Mouse (Mus musculus): Measurements from ENCODE around the gene Ptbp1.

The Ptbp1 gene

DNA sequence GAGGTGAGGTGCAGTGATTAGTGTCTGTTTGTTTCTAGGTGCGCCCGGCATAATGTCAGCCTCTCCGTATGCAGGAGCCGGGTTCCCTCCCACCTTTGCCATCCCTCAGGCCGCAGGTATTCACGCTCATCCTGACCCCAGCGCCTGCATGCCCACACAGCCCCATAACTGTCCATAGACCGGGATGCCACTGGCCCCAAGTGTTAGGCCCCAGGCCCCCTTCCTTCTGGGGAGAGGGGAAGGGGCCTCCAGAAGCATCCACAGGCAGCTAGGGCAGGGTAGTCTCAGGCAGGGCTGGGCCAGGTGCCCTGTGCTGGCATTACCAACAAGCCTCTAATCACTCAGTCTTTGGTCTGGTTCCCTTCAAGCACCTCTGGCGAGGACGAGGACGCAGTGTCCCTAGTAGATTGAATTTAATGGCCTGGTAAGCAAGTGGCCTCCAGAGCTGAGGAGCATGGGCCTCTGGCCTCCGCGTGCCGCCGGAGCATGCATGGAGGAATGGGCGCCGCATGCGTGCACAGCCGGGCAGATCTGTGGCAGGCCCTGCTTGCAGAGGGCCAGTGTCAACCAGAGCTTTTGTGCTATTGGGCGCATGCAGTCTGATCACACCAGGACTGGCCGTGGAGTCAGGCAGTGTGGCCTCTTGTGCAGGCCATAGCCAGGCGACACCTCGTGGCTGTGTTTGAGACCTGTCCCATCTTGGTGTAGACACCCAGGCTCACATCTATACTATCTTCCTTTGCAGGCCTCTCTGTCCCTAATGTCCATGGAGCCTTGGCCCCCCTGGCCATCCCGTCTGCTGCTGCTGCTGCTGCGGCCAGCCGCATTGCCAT lies 6.1 kb downstream of the Ptbp1 start:
- DNase-seq = no peak

DNA sequence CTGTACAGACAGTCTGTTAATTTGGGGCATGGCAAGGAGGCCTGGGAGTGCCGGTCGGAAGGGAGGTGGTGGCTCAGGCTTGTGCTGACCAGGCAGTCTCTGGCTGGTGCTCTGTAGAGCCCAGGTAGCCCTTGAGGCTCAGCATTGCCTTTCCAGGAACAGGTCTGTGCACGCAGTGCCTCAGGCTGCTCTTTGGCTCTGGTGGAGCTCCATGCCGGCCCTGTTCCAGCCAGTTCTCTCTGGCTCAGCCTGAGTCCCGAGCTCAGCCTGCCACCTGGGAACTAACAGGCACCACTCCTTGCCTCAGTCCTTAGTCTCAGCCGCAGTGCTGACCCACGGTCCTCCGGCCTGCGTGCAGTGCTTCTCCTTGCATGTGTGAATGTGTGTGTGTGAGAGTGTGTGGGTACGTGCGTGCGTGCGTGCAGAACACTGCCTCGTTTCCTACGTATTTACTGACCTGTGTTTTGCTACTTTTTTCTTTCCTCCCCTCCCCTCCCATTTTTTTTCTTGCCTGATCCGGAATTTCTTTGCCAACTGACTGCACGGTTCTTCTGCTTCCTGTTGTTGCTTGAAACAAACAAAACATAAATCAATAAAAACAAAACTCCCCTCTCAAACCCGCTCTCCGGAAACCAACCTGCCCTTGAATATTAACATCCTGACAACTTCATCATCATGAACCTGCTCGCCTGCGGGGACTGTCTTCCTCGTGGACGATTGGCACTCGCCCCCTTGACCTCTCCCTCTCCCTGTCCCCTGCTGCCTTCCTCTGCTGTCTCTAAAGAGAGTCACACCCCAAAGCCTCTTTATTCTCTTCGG lies 7.2 kb downstream of the Ptbp1 start:
- no peak for DNase-seq

DNA sequence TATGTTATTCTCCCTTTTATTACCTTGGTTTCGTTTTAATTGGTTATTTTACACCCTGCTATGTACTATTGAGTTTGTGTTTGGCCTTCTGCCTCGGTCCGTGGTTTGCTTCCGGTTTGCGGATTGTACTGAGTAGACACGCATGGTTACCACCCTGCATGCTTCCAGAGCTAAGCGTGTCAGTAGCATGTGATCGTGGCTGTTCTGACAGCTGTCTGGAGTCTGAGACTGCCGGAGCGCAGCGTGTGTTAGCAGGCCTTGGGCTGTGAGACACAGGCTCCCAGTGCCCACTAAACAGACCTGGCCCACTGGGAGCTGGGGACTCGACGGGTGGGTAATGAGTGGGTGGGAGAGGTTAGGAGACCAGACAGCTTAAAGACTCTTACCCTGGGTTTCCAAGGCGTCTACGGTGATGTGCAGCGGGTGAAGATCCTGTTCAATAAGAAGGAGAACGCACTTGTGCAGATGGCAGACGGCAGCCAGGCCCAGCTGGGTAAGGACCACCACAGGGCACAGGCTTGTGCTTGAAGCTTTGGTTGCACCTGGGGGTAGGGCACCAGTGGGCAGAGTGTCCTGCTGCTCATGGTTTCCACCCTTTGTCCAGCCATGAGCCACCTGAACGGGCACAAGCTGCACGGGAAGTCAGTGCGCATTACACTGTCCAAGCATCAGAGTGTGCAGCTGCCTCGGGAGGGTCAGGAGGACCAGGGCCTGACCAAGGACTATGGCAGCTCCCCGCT lies 8.0 kb downstream of the Ptbp1 start:
- no peak for DNase-seq

- DNase-seq = no peak
These were observed 8.7 kb downstream of the Ptbp1 start for GRCm38 (mm10) chr10:79862925-79863324.

DNA sequence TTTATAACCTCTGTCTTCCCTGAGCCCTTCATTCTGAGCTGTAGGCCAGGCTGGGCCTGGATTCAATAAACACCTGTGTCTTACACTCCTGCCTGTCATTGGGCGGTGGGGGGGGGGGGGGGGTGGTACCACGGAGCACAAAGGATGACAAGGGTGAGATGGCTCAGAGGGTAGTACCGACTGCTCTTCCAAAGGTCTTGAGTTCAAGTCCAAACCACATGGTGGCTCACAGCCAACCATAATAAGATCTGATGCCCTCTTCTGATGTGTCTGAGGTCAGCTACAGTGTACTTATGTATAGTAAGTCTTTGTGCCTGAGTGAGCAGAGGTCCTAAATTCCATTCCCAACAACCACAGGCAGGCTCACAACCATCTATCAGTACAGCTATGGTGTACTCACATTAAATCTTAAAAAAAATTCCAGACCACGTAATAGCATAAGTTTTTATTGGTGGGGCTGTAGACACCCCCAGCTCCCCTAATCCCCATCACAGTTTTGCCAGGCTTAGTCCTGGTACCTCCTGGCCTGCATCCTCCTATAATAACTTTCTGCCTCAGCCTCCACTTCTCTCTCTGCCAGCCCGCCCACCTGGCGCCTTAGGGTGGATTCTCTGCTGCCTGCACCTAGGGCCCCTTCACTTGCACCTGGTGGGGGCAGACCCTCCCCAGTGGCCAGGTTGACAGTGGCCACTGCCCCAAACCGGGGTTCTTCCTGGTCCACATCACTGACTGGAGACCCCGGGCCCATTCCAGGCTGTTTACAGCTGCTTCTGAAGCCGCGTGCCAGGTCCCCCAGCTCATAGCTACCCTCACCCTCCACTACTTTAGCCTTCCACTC lies 10.3 kb downstream of the Ptbp1 start:
- no peak for DNase-seq

DNA sequence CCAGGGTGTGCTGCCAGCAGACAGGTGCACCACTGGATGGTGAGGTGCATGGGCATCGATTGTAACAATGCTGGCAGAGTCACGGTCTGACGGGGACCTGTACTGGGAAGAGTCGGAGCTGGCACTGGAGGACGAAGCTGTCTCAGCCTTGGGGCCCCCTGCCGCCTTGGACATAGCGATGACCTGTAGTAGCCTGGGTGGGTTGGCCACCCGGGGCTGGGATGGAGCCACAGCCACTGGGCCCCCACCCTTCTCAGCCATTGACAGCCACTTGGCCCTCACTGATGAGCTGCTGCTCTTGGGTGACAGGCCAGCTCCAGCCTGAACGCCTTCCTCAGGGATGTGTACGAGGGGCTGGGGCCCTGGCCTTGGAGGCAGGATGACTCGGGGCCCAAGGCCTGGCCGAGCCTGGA lies 11.0 kb downstream of the Ptbp1 start:
- peak in 1 of 2 experiments; percentile 55 for DNase-seq

DNA sequence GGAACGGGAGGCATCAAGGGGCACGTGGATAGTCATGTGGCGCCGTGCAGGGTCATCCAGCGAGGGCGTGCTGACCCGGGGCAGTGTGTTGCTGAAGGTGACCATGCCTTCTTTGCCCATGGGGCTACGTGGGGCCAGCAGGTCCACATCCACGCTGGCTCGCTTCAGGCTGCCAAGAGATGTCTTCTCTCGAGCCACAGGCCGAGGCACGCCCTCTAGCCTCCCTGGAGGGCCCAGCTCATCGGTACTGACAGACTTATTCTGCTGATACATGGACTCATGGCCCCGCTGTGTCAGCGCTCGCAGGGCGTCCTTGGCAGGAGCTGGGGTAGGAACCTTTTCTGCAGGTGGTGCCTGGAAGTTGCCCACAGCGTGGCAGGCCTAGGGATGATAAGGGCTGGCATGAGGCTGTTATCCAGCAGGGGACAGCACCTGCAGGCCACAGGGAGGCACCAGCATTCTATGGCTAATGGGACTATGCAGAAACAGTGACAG lies 11.6 kb downstream of the Ptbp1 start:
- no peak for DNase-seq

DNA sequence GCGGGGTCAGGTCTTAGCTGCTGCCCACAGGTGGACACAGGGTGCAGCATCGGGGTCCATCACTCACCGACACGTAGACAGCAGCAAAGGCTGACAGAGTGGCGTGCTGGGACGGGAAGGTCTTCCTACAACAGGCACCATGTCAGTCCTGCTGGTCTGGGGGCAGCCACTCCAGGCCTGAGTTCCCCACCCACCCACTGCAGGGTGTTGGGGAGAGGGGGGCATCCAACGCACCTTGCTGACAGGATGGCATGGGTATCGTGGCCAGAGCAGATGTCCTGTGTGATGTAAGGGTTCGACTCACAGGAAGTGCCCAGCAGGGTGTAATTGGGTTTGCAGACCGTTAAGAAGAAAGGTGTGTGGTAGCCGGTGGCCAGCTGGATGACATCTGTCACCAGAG lies 12.4 kb downstream of the Ptbp1 start:
- DNase-seq = no peak

- no peak for DNase-seq
These were observed 17.6 kb downstream of the Ptbp1 start for GRCm38 (mm10) chr10:79871845-79872244.

GRCm38 (mm10) chr10:79872862-79873261 lies 18.6 kb downstream of the Ptbp1 start:
- DNase-seq = no peak

DNA sequence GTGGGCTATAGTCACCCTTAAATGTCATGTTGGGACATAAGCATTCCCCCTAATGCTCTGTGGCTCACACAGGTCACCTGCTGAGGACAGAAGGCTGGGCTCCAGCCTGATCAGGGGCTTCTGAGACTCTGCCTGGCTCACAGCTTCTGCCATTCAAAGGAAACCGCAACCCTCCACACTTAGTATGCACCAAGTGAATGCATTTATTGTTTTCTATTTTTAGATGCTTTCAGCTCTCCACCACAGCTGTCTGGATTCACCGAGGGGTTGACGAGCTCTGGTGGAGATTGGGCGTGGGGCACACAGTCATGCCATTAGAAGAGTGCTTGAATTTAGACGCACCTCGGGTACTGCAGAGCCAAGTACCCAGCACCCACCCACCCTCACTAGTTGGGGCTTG lies 19.1 kb downstream of the Ptbp1 start:
- DNase-seq = no peak

GRCm38 (mm10) chr10:79873715-79874289 lies 19.6 kb downstream of the Ptbp1 start:
- no peak for DNase-seq

DNA sequence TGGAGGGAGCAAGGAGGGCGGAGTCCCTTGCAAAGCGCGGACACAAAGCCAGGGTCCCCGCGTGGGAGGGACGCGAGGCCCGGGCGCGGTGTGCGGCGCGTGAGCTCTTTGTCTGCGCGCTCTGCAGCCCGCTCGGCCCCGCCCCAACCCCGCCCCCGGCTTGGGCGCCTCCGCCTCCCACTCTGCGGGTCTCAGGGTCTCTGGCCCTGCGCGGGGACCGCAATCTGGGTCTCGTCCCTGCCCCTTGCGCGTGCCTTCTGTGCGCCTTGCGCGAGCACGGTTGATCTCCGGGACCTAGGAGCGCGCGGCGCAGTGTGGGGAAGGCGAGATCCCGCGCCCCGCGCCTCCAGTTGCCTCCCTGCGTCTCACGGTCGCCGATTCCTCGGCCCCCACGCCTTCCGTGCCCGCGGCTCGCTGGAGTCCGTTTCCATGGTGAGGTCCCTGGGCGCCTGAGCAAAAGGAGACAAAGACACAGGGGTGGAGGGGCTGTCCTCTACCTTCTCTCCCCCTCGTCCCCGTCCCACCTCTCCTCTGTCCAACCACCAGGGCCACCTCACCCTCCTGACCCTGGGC lies 20.1 kb downstream of the Ptbp1 start, which contains the start of the genes Prtn3 and Plppr3:
Gene Prtn3, plus strand, starts transcription at position 187 of the 573 bp plus-strand sequence.
Gene Plppr3, minus strand, starts transcription at position 345 of the 573 bp plus-strand sequence.
- DNase-seq = peak; percentile 47 to 54

- no peak for DNase-seq
These were observed 22.9 kb downstream of the Ptbp1 start for GRCm38 (mm10) chr10:79877174-79877573.

DNA sequence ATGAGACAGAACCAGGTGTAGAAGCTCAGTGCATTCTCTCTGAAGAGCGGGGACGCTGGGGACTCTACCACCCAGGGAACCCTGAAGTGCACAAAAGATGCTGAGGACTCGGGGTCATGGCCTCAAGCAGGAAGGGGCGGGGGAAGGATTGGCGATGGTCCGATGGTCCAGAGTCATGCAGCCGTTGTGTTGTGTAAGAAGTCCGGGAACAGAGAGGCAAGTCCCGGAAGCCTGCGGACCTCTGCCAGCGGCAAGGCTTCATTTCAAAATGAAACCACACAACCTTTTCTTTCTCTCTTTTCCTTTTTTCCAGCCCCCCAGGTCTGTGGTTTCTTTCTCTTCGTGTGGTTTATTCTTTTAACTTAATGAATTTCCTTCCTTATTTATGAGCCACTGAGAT lies 23.5 kb downstream of the Ptbp1 start:
- DNase-seq = peak; percentile 61 to 69

- no peak for DNase-seq
These were observed 25.3 kb downstream of the Ptbp1 start for GRCm38 (mm10) chr10:79879527-79879926.

DNA sequence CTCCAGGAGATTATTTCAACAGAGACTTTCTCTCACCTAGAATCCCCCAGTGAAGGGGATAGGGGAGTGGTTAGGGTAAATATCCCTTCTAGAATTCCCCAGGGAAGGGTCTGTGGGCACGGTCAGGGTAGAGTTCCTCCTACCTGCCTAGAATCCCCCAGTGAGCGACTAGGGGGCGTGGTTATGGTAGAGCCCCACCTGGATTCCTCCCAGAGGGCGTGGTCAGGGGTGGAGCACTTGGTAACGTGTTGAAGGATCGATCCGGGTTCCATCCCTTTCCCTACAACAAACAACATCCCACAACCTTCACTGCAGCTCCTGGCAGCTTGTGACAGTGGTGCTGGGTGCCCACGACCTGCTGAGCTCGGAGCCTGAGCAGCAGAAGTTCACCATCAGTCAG lies 26.5 kb downstream of the Ptbp1 start:
- no peak for DNase-seq

DNA sequence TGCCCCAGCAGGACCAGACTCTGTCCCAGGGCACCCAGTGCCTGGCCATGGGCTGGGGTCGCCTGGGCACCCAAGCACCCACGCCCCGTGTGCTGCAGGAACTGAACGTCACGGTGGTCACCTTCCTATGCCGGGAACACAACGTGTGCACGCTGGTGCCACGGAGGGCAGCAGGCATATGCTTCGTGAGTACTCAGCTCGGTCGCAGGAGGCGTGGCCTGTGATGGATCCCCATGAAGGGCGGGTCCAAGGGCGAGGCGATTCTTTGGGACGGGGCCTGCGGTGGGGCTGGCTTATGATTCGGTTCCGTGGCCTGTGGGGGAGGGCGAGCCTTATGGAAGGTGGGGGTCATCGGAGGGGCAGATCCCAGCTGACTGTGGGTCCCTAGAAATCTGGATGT lies 27.8 kb downstream of the Ptbp1 start:
- no peak for DNase-seq

DNA sequence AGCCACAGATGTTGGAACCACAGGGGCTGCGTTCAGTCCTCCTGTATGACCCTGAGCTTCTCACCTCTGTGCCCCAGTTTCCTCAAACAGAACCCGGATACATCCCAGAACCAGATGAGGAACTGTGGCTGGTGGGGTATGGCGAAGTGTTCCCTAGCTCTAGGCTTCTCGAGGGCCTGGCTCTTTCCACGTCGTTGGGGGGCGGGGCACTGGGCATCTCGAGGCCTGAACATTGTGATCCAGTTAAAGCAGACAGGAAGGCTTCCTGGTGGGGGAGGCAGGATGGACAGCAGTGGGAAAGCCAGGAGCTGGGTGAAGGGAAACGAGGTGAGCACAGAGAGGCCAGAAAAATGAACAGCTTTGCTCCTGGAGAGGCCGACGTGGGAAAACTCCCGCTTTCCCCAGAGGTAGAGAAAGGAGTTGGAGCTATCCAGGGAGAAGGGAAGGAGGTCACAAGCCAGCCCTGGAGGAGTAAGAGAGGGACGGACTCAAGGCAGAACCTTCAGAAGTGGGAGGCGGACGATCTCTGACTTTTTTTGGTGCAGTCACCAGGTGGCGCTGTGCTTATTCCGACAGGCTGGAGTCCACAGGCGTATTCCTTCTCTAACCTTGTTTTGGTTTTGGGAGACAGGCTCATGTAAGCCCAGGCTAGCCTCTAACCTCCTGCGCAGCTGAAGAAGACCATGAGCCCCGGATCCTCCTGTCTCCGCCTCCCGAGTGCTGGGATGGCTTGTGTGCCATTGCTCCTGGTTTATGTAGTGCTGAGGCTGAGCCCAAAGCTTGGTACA lies 29.3 kb downstream of the Ptbp1 start:
- DNase-seq = peak; percentile 80 to 87

- peak; percentile 54 to 81 for DNase-seq
These were observed 30.2 kb downstream of the Ptbp1 start for GRCm38 (mm10) chr10:79884446-79884845.
